Comparison of ENCODE assay signal across 20 mouse cellular contexts in genomic region chr6:51320019-51320418, GRCm38 (mm10).
A peak's percentile ranks its signal among the peaks of the same experiment; 100 is the strongest.
DNase-seq lines count a peak whose midpoint lies in the region; ATAC-seq and TF ChIP-seq lines count a peak whose summit lies in the region.
"Had no signal": no experiment of that assay in that cellular context is flagged by ENCODE, and none has a peak within 500 bp of the region (broad histone marks: within the 10 kb centered on the region; RNA-seq: fewer than 3 reads in every experiment).

No protein-coding gene starts in this region.

- no peak for ATAC-seq in heart, embryonic 15.5 days (replicated peaks; ENCODE audit: insufficient number of reproducible peaks, insufficient read depth, low FRiP score, low read depth)
- ATAC-seq in liver, postnatal 0 days, result no peak
- ATAC-seq: forebrain, embryonic 15.5 days; liver, embryonic 12.5 days had no signal

- H3K36me3 ChIP-seq in heart, embryonic 15.5 days, result no peaks in the 10 kb centered on the region
- H3K36me3 ChIP-seq in liver, postnatal 0 days (replicated peaks; ENCODE audit: insufficient read depth, low read length), result no peaks in the 10 kb centered on the region
- H3K36me3 ChIP-seq: forebrain, embryonic 15.5 days; hindbrain, embryonic 12.5 days; liver, embryonic 12.5 days had no signal

- no peak for TF ChIP-seq EP300 in liver, postnatal 0 days (IDR thresholded peaks at IDR 0.05; ENCODE audit: low read depth)

- peak; percentile 64 for DNase-seq in heart, adult 11 months
- DNase-seq in heart, postnatal 25 days (ENCODE audit: low spot score), result no peak
- DNase-seq in heart, adult 18-20 months, result no peak
- no peak for DNase-seq in liver, postnatal 0 days
- DNase-seq in liver, result no peak
- no peak for DNase-seq in testis, postnatal 10 days (ENCODE audit: low spot score)
- DNase-seq in cerebellum, postnatal 25 days, result no peak
- DNase-seq: adrenal gland, postnatal 14 days; cerebellum, adult 8-10 months; gastrocnemius, postnatal 14 days; kidney, postnatal 25 days; lung, adult 2 months; lung, postnatal 14 days; thymus, postnatal 25 days had no signal

- H3K9me3 ChIP-seq in heart, embryonic 15.5 days (replicated peaks), result no peaks in the 10 kb centered on the region
- no peaks in the 10 kb centered on the region for H3K9me3 ChIP-seq in liver, postnatal 0 days (ENCODE audit: low read length)
- H3K9me3 ChIP-seq: forebrain, embryonic 15.5 days; hindbrain, embryonic 12.5 days; liver, embryonic 12.5 days had no signal

- 0 out of 2 replicates have a peak overlapping the region, but pooled peaks have one; percentile 46 for H3K27ac ChIP-seq in heart, embryonic 15.5 days
- H3K27ac ChIP-seq in liver, postnatal 0 days (ENCODE audit: low read depth), result peak overlapping the region; percentile 73; the same call in 1 of the 2 replicates
- H3K27ac ChIP-seq: forebrain, embryonic 15.5 days; layer of hippocampus, adult 2 months; liver, embryonic 12.5 days had no signal

- 70% methylated on average over 1 of the region's 1 CpGs for WGBS in heart, embryonic 15.5 days
- 70% methylated on average over 1 of the region's 1 CpGs for WGBS in liver, postnatal 0 days (ENCODE audit: insufficient replicate concordance)

- TF ChIP-seq CTCF in liver, postnatal 0 days (IDR thresholded peaks at IDR 0.05; ENCODE audit: low read depth), result no peak

- H3K4me1 ChIP-seq in heart, embryonic 15.5 days (replicated peaks), result peaks cover 21% of the 10 kb centered on the region
- no peaks in the 10 kb centered on the region for H3K4me1 ChIP-seq in liver, postnatal 0 days (ENCODE audit: insufficient read depth)
- H3K4me1 ChIP-seq: forebrain, embryonic 15.5 days had no signal

- no peaks in the 10 kb centered on the region for H3K27me3 ChIP-seq in heart, embryonic 15.5 days
- no peaks in the 10 kb centered on the region for H3K27me3 ChIP-seq in liver, postnatal 0 days (ENCODE audit: insufficient read depth, low read length)
- H3K27me3 ChIP-seq: forebrain, embryonic 15.5 days; hindbrain, embryonic 12.5 days had no signal

- no peak overlapping the region for H3K4me3 ChIP-seq in heart, embryonic 15.5 days
- peak overlapping the region; percentile 4; the same call in 1 of the 2 replicates for H3K4me3 ChIP-seq in liver, postnatal 0 days (ENCODE audit: low read depth, low read length)
- H3K4me3 ChIP-seq: forebrain, embryonic 15.5 days; hindbrain, embryonic 12.5 days; layer of hippocampus, adult 2 months; liver, embryonic 12.5 days had no signal

- no peak overlapping the region for H3K4me2 ChIP-seq in heart, embryonic 15.5 days
- peak overlapping the region; percentile 47; the same call in 1 of the 2 replicates for H3K4me2 ChIP-seq in liver, postnatal 0 days (ENCODE audit: low read depth, low read length)
- H3K4me2 ChIP-seq: forebrain, embryonic 15.5 days; hindbrain, embryonic 12.5 days; liver, embryonic 12.5 days; midbrain, embryonic 11.5 days had no signal

- H3K9ac ChIP-seq in heart, embryonic 15.5 days, result no peak overlapping the region
- H3K9ac ChIP-seq in liver, postnatal 0 days (replicated peaks), result no peak overlapping the region
- H3K9ac ChIP-seq: forebrain, embryonic 15.5 days; hindbrain, embryonic 12.5 days; liver, embryonic 12.5 days had no signal

- intact Hi-C loops in heart, postnatal 25 days (cut with DNase I), result no loop called here
